Mouse (Mus musculus) liver, embryonic 14.5 days (tissue): ENCODE data around the gene Tmem185b. TPM values are rescaled to one million over a fixed set of nuclear protein-coding genes. Genes with fewer than 3 reads are reported as not detected.

Source experiments
- ATAC-seq: fragments of 200-750 bp; cut with Nextera tagmentation; 2 replicates; pipeline ENCODE4 v1.8.0; 2017; ENCODE audit warnings: moderate number of reproducible peaks, mild to moderate bottlenecking, moderate library complexity; ENCODE audit not compliant: insufficient read depth
- DNase-seq, 3 experiments: peaks; one replicate each; pipeline ENCODE4 v3.0.0-alpha.2; 2012 to 2013; ENCODE audit warnings: low read depth in 3 of 3, low spot score in 3 of 3
- H3K27ac ChIP-seq: fragments of 300-500 bp; sonication (generic); 2 replicates; pipeline ENCODE4 v1.5.1; 2014; ENCODE audit warnings: moderate library complexity, mild to moderate bottlenecking, control low read depth, inconsistent platforms
- H3K27me3 ChIP-seq: fragments of 300-500 bp; sonication (generic); 2 replicates; pipeline ENCODE4 v1.6.1; 2014; ENCODE audit warnings: mild to moderate bottlenecking, low read length, moderate library complexity; ENCODE audit not compliant: control insufficient read depth, insufficient read depth
- H3K36me3 ChIP-seq: fragments of 300-500 bp; sonication (generic); replicated peaks from 2 replicates; pipeline ENCODE4 v1.6.1; 2014; ENCODE audit warnings: low read depth; ENCODE audit not compliant: control insufficient read depth, insufficient read depth
- H3K4me1 ChIP-seq, 2 experiments: fragments of 200-500 bp in 1 of 2; fragments of 300-500 bp in 1 of 2; sonication (generic) in 1 of 2; replicated peaks; 2 replicates each; pipeline ENCODE4 v1.6.1; 2012 to 2014; ENCODE audit warnings: antibody characterized with exemption in 1 of 2, inconsistent platforms in 1 of 2, low read length in 1 of 2; ENCODE audit not compliant: control insufficient read depth in 2 of 2, insufficient read depth in 2 of 2
- H3K4me2 ChIP-seq: fragments of 300-500 bp; sonication (generic); 2 replicates; pipeline ENCODE4 v1.6.1; 2014; ENCODE audit warnings: low read depth, mild to moderate bottlenecking, control low read depth, moderate library complexity
- H3K4me3 ChIP-seq, 2 experiments: fragments of 200-500 bp in 1 of 2; fragments of 300-500 bp in 1 of 2; sonication (generic) in 1 of 2; 2 replicates each; pipeline ENCODE4 v1.5.1; 2012 to 2014; ENCODE audit warnings: low read depth in 2 of 2, low read length in 2 of 2, mild to moderate bottlenecking in 2 of 2, control low read depth in 1 of 2, inconsistent platforms in 1 of 2, moderate library complexity in 1 of 2; ENCODE audit not compliant: insufficient read depth in 1 of 2
- H3K9ac ChIP-seq: fragments of 300-500 bp; sonication (generic); replicated peaks from 2 replicates; pipeline ENCODE4 v1.6.1; 2014; ENCODE audit warnings: mild to moderate bottlenecking, control low read depth, moderate library complexity
- H3K9me3 ChIP-seq: fragments of 300-500 bp; sonication (generic); 2 replicates; pipeline ENCODE4 v1.6.1; 2016; ENCODE audit warnings: low read length, mixed read lengths; ENCODE audit not compliant: control insufficient read depth
- CTCF ChIP-seq: IDR thresholded peaks from 2 replicates; pipeline ENCODE4 v1.5.1; 2016; ENCODE audit warnings: antibody characterized with exemption, low read depth, control low read depth
- EP300 ChIP-seq: IDR thresholded peaks from 2 replicates; pipeline ENCODE4 v1.6.1; 2016; ENCODE audit warnings: antibody characterized with exemption, low read depth
- WGBS: fragments of 180-500 bp; shearing (Covaris S2); extraction: QIAGEN DNeasy Blood & Tissue Kit; methylation state at CpG from one replicate; pipeline ENCODE4 v1.1.7; 2014; ENCODE audit not compliant: insufficient replicate concordance; 5-methylcytosine and 5-hydroxymethylcytosine counted together
- polyA plus RNA-seq, 2 experiments: library from polyadenylated mRNA; depleted of rRNA in 1 of 2; stranded (reverse) in 1 of 2; unstranded in 1 of 2; fragments of >200 nt; fragmentation: Nextera tagmentation in 1 of 2; extraction: Ambion mirVana in 1 of 2; gene quantifications; 2 replicates each; pipeline versions ENCODE4 v1.2.1 to v1.2.3; 2012 to 2014

The Tmem185b gene
- polyA plus RNA-seq, 2 experiments = 5.9 to 6.0 TPM

GRCm38 (mm10) chr1:119509474-119509873 lies 16.5 kb upstream of the Tmem185b start:
- no peaks in the 10 kb centered on the region for H3K9me3 ChIP-seq
- no peak overlapping the region for H3K27ac ChIP-seq
- DNase-seq (no peak), ATAC-seq (no peak)
- H3K9ac ChIP-seq = no peak overlapping the region
- peaks cover 0 to 5% of the 10 kb centered on the region in 2 experiments; a peak in 2 of 4 replicates for H3K4me1 ChIP-seq
- no peaks in the 10 kb centered on the region for H3K36me3 ChIP-seq
- H3K27me3 ChIP-seq = peaks cover 3% of the 10 kb centered on the region; the same call in 1 of the 2 replicates
- 61% methylated on average over 7 of the region's 7 CpGs for WGBS
- no peak overlapping the region for H3K4me2 ChIP-seq
- no peak for TF ChIP-seq CTCF
- TF ChIP-seq EP300 = no peak
- no peak overlapping the region for H3K4me3 ChIP-seq

GRCm38 (mm10) chr1:119510409-119510808 lies 15.6 kb upstream of the Tmem185b start:
- 0 out of 2 replicates have a peak, but pooled peaks have one; percentile 46 for ATAC-seq
- Histone ChIP-seq H3K4me2 (no peak overlapping the region), H3K4me1 (no peaks in the 10 kb centered on the region), H3K4me3 (no peak overlapping the region), H3K36me3 (no peaks in the 10 kb centered on the region), H3K9ac (no peak overlapping the region), H3K9me3 (no peaks in the 10 kb centered on the region), H3K27ac (no peak overlapping the region), H3K27me3 (peaks cover 3% of the 10 kb centered on the region; the same call in 1 of the 2 replicates)
- 15% methylated on average over 9 of the region's 9 CpGs for WGBS
- no peak for TF ChIP-seq CTCF
- no peak for TF ChIP-seq EP300
- no peak for DNase-seq

GRCm38 (mm10) chr1:119510857-119511256 lies 15.1 kb upstream of the Tmem185b start:
- Histone ChIP-seq H3K4me3 (no peak overlapping the region), H3K36me3 (no peaks in the 10 kb centered on the region), H3K27me3 (peaks cover 3% of the 10 kb centered on the region; the same call in 1 of the 2 replicates), H3K4me1 (no peaks in the 10 kb centered on the region), H3K9me3 (no peaks in the 10 kb centered on the region), H3K4me2 (no peak overlapping the region), H3K9ac (no peak overlapping the region), H3K27ac (no peak overlapping the region)
- TF ChIP-seq CTCF = no peak
- TF ChIP-seq EP300 = no peak
- WGBS = 43% methylated on average over 8 of the region's 8 CpGs
- DNase-seq (no peak), ATAC-seq (peak; percentile 43; the same call in 1 of the 2 replicates)

- H3K4me1 ChIP-seq = peaks cover 0 to 5% of the 10 kb centered on the region in 2 experiments; a peak in 3 of 4 replicates
- no peak overlapping the region for H3K9ac ChIP-seq
- DNase-seq (no peak), ATAC-seq (no peak)
- WGBS = 58% methylated on average over 7 of the region's 7 CpGs
- no peaks in the 10 kb centered on the region for H3K9me3 ChIP-seq
- no peak overlapping the region for H3K27ac ChIP-seq
- no peaks in the 10 kb centered on the region for H3K36me3 ChIP-seq
- H3K4me3 ChIP-seq = no peak overlapping the region
- H3K4me2 ChIP-seq = no peak overlapping the region
- TF ChIP-seq EP300 = no peak
- TF ChIP-seq CTCF = no peak
- H3K27me3 ChIP-seq = no peaks in the 10 kb centered on the region
Observed at GRCm38 (mm10) chr1:119518060-119518459, 7.9 kb upstream of the Tmem185b start.

GRCm38 (mm10) chr1:119518786-119519185 lies 7.2 kb upstream of the Tmem185b start:
- H3K4me3 ChIP-seq = no peak overlapping the region
- TF ChIP-seq EP300 = no peak
- TF ChIP-seq CTCF = no peak
- no peak overlapping the region for H3K27ac ChIP-seq
- H3K4me1 ChIP-seq = peaks cover 0 to 5% of the 10 kb centered on the region in 2 experiments; a peak in 3 of 4 replicates
- no peak overlapping the region for H3K9ac ChIP-seq
- no peaks in the 10 kb centered on the region for H3K27me3 ChIP-seq
- H3K9me3 ChIP-seq = no peaks in the 10 kb centered on the region
- no peak overlapping the region for H3K4me2 ChIP-seq
- H3K36me3 ChIP-seq = no peaks in the 10 kb centered on the region
- ATAC-seq (no peak), DNase-seq (no peak)
